18 mouse cellular contexts compared by ENCODE assay signal in genomic region chr1:185062103-185062502, GRCm38 (mm10).
DNase-seq lines count a peak whose midpoint lies in the region; ATAC-seq and TF ChIP-seq lines count a peak whose summit lies in the region.
"Had no signal": no experiment of that assay in that cellular context is flagged by ENCODE, and none has a peak within 500 bp of the region (broad histone marks: within the 10 kb centered on the region; RNA-seq: fewer than 3 reads in every experiment).

No protein-coding gene starts in this region.

- ATAC-seq in lung, postnatal 0 days: no peak
- ATAC-seq in stomach, postnatal 0 days (ENCODE audit: low FRiP score, low TSS enrichment): no peak
- ATAC-seq: forebrain, embryonic 15.5 days; hindbrain, embryonic 16.5 days; inflammation-experienced regulatory T-cells, adult 6 months had no signal

- H3K27me3 ChIP-seq in lung, postnatal 0 days (replicated peaks; ENCODE audit: insufficient read depth, low read length): no peaks in the 10 kb centered on the region
- H3K27me3 ChIP-seq in stomach, postnatal 0 days (ENCODE audit: control insufficient read depth, insufficient read depth, low read length): no peaks in the 10 kb centered on the region
- H3K27me3 ChIP-seq: embryonic facial prominence, embryonic 12.5 days; forebrain, embryonic 15.5 days; heart, embryonic 12.5 days; hindbrain, embryonic 12.5 days had no signal

- WGBS in lung, postnatal 0 days: 66% methylated on average over 11 of the region's 11 CpGs
- 57% methylated on average over 11 of the region's 11 CpGs for WGBS in stomach, postnatal 0 days

- no peaks in the 10 kb centered on the region for H3K4me1 ChIP-seq in lung, postnatal 0 days (ENCODE audit: insufficient read depth, low read depth, low read length)
- no peaks in the 10 kb centered on the region for H3K4me1 ChIP-seq in ES-E14 (ENCODE audit: control insufficient read depth in 2 of 2, insufficient read depth in 2 of 2, low read length in 2 of 2, poor library complexity in 1 of 2)
- H3K4me1 ChIP-seq in stomach, postnatal 0 days (replicated peaks; ENCODE audit: control insufficient read depth, insufficient read depth): no peaks in the 10 kb centered on the region
- H3K4me1 ChIP-seq: embryonic facial prominence, embryonic 12.5 days; forebrain, embryonic 15.5 days; heart, embryonic 12.5 days; hindbrain, embryonic 12.5 days had no signal

- no peak for TF ChIP-seq CTCF in lung, postnatal 0 days (IDR thresholded peaks at IDR 0.05)
- TF ChIP-seq CTCF in stomach, postnatal 0 days (IDR thresholded peaks at IDR 0.05; ENCODE audit: low read depth): no peak

- no peak overlapping the region for H3K9ac ChIP-seq in lung, postnatal 0 days (replicated peaks; ENCODE audit: low read depth)
- no peak overlapping the region for H3K9ac ChIP-seq in ES-E14 (ENCODE audit: insufficient read depth, low read depth, low read length, poor library complexity, severe bottlenecking)
- H3K9ac ChIP-seq in stomach, postnatal 0 days (ENCODE audit: low read length): no peak overlapping the region
- H3K9ac ChIP-seq: embryonic facial prominence, embryonic 12.5 days; forebrain, embryonic 15.5 days; heart, embryonic 12.5 days; hindbrain, embryonic 12.5 days had no signal

- in situ Hi-C loops in ES-E14 (cut with MboI; ENCODE audit: low sequenced_read_pairs in 2 of 2, unreplicated experiment in 2 of 2): no loop called here

- no peak overlapping the region for H3K4me2 ChIP-seq in lung, postnatal 0 days (replicated peaks; ENCODE audit: low read depth, low read length)
- H3K4me2 ChIP-seq in stomach, postnatal 0 days (replicated peaks; ENCODE audit: low read depth): no peak overlapping the region
- H3K4me2 ChIP-seq: embryonic facial prominence, embryonic 12.5 days; forebrain, embryonic 15.5 days; heart, embryonic 12.5 days; hindbrain, embryonic 12.5 days had no signal

- no peak overlapping the region for H3K4me3 ChIP-seq in lung, postnatal 0 days (ENCODE audit: low read depth, low read length)
- H3K4me3 ChIP-seq in ES-E14 (ENCODE audit: insufficient read depth in 1 of 2, low read depth in 1 of 2, low read length in 2 of 2, poor library complexity in 1 of 2, severe bottlenecking in 1 of 2): no peak overlapping the region
- no peak overlapping the region for H3K4me3 ChIP-seq in stomach, postnatal 0 days (ENCODE audit: low read depth, low read length)
- H3K4me3 ChIP-seq: embryonic facial prominence, embryonic 12.5 days; forebrain, embryonic 15.5 days; heart, adult 2 months; heart, embryonic 12.5 days; hindbrain, embryonic 12.5 days had no signal

- peak; percentile 29 for DNase-seq in lung, postnatal 0 days (ENCODE audit: low spot score)
- DNase-seq in lung, postnatal 25 days (ENCODE audit: low spot score): no peak
- DNase-seq in ES-CJ7 (ENCODE audit: low read depth, low spot score) (peak; percentile 44), ES-E14 (ENCODE audit: low read depth, low spot score) (peak; percentile 22)
- DNase-seq in stomach, postnatal 0 days (ENCODE audit: low spot score): peak; percentile 15
- DNase-seq in spleen, adult 18-20 months: no peak
- no peak for DNase-seq in urinary bladder, postnatal 4 days (ENCODE audit: low spot score in 2 of 2)
- DNase-seq: adrenal gland, adult 8-10 months; adrenal gland, postnatal 36 days; cerebellum, adult 8-10 months; gastrocnemius, postnatal 10 days; heart, adult 2 months had no signal

- H3K27ac ChIP-seq in lung, postnatal 0 days (ENCODE audit: low read length): no peak overlapping the region
- H3K27ac ChIP-seq in ES-E14 (ENCODE audit: insufficient read depth, low read depth, low read length, poor library complexity, severe bottlenecking): no peak overlapping the region
- H3K27ac ChIP-seq in stomach, postnatal 0 days (replicated peaks): no peak overlapping the region
- H3K27ac ChIP-seq: embryonic facial prominence, embryonic 12.5 days; forebrain, embryonic 15.5 days; heart, adult 2 months; hindbrain, embryonic 12.5 days had no signal

- TF ChIP-seq EP300 in lung, postnatal 0 days (IDR thresholded peaks at IDR 0.05): 0 out of 2 replicates have a peak, but pooled peaks have one; percentile 47
- TF ChIP-seq EP300 in stomach, postnatal 0 days (optimal IDR thresholded peaks at IDR 0.05): no peak

- H3K9me3 ChIP-seq in lung, postnatal 0 days (ENCODE audit: low read length): no peaks in the 10 kb centered on the region
- H3K9me3 ChIP-seq in ES-E14 (ENCODE audit: control insufficient read depth, insufficient read depth, low read depth, low read length): no peaks in the 10 kb centered on the region
- H3K9me3 ChIP-seq in stomach, postnatal 0 days (ENCODE audit: control insufficient read depth, low read length): no peaks in the 10 kb centered on the region
- H3K9me3 ChIP-seq: embryonic facial prominence, embryonic 12.5 days; forebrain, embryonic 15.5 days; heart, embryonic 12.5 days; hindbrain, embryonic 12.5 days had no signal

- H3K36me3 ChIP-seq in lung, postnatal 0 days (ENCODE audit: insufficient read depth, low read length): no peaks in the 10 kb centered on the region
- no peaks in the 10 kb centered on the region for H3K36me3 ChIP-seq in ES-E14 (ENCODE audit: control insufficient read depth, insufficient read depth, low read length, poor library complexity, severe bottlenecking)
- no peaks in the 10 kb centered on the region for H3K36me3 ChIP-seq in stomach, postnatal 0 days (ENCODE audit: control insufficient read depth, insufficient read depth, low read length)
- H3K36me3 ChIP-seq: embryonic facial prominence, embryonic 12.5 days; forebrain, embryonic 15.5 days; heart, embryonic 12.5 days; hindbrain, embryonic 12.5 days had no signal

TF ChIP-seq in ES-E14, 5 proteins besides CTCF, POLR2A, EP300 and RAD21:
- no peak for TF ChIP-seq CHD2 (IDR thresholded peaks at IDR 0.05; ENCODE audit: low read depth, low read length)
- TF ChIP-seq ZC3H11A (IDR thresholded peaks at IDR 0.05; ENCODE audit: borderline replicate concordance, low read depth, low read length): no peak
- no peak for TF ChIP-seq MAFK (IDR thresholded peaks at IDR 0.05; ENCODE audit: insufficient read depth, low read depth, low read length)
- no peak for TF ChIP-seq HCFC1 (IDR thresholded peaks at IDR 0.05; ENCODE audit: borderline replicate concordance, insufficient read depth, low read length)
- TF ChIP-seq ZNF384 (IDR thresholded peaks at IDR 0.05; ENCODE audit: low read depth, low read length): no peak

Comparison
In these comparisons a context has a peak if more than half of its experiments do, and no peak if none do; other contexts are left out.
1. DNase-seq: peak in lung, postnatal 0 days (single experiment), ES-CJ7 (single experiment), ES-E14 (single experiment) and stomach, postnatal 0 days (single experiment); none in lung, postnatal 25 days (single experiment), spleen, adult 18-20 months (0 of 2) and urinary bladder, postnatal 4 days (0 of 2).